Mouse (Mus musculus) heart, postnatal 0 days (tissue): Measurements from ENCODE around the gene Ccdc146.

Source experiments
- CTCF ChIP-seq: IDR thresholded peaks from 2 replicates; pipeline ENCODE4 v1.5.1; 2016; ENCODE audit warnings: antibody characterized with exemption, control low read depth, low read depth
- EP300 ChIP-seq: IDR thresholded peaks from 2 replicates; pipeline ENCODE4 v1.6.1; 2016; ENCODE audit warnings: antibody characterized with exemption, low read depth

- TF ChIP-seq EP300 (no peak), CTCF (no peak)
Measured at GRCm38 (mm10) chr5:21255551-21256132, 168.8 kb downstream of the Ccdc146 start.
